Mouse (Mus musculus) small intestine, adult 2 months (tissue): ENCODE data around the gene Mtor.

ENCODE experiments used
- CTCF ChIP-seq: fragments of 200-500 bp; IDR thresholded peaks from 2 replicates; pipeline ENCODE4 v1.5.1; 2012; ENCODE audit warnings: low read depth, mild to moderate bottlenecking, control low read depth, inconsistent platforms, low read length, moderate library complexity, mixed read lengths; ENCODE audit not compliant: insufficient replicate concordance, insufficient read length; ENCODE audit errors: extremely low read depth
- POLR2A ChIP-seq: fragments of 200-500 bp; IDR thresholded peaks from 2 replicates; pipeline ENCODE4 v1.6.1; 2012; ENCODE audit warnings: low read depth, mild to moderate bottlenecking, control low read depth, inconsistent platforms, low read length, moderate library complexity

DNA sequence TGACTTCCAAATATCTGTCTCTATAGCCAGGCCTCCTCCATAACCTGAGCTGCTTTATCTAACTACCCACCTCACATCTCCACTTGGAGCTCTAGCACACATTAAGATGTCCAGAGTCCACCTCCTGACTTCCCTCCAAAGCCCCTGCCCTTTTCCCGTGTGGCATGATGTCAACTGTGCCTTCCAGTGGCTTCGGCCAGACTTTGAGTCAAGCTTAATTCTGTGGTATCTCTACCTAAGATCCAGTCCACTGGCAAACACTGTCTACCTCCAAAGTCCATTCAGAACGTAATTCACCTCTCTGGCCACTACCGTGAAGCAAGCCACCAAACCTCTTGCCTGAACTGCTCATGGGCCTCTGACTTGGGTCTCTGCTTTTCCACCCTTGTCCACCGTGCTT lies 6.5 kb upstream of the Mtor start:
- no peak for TF ChIP-seq POLR2A
- no peak for TF ChIP-seq CTCF
